Mouse (Mus musculus) cerebellum, adult 11 months (tissue): Measurements from ENCODE around the gene L3mbtl3.

Experiments
- DNase-seq: peaks from one replicate; pipeline ENCODE4 v3.0.0; 2022

The L3mbtl3 gene

GRCm38 (mm10) chr10:26232071-26232653, 143.6 kb downstream of the L3mbtl3 start:
- no peak for DNase-seq

DNA sequence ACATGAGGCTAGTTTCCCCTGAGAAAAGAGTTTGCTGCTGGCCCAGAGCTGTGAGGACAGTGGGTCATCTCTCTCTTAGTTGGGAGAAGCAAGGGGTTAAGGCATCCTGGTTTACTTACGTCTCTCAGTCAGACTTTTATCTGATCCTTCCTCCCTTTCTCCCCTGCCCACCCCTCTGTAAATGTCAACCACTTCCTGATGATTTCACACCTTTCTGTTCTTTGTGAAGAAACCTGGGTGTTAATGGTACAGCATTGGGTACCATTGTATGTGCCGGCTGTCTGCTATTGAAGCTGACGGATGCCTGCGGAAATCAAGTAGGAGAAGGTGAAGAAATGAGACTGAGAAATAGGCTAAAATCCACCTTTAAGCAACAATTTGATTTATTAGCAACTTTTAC, 146.3 kb downstream of the L3mbtl3 start, which contains the start of gene Samd3:
TSS of gene Samd3 (plus strand) at position 220 of the 400 bp plus-strand sequence.
- no peak for DNase-seq

DNA sequence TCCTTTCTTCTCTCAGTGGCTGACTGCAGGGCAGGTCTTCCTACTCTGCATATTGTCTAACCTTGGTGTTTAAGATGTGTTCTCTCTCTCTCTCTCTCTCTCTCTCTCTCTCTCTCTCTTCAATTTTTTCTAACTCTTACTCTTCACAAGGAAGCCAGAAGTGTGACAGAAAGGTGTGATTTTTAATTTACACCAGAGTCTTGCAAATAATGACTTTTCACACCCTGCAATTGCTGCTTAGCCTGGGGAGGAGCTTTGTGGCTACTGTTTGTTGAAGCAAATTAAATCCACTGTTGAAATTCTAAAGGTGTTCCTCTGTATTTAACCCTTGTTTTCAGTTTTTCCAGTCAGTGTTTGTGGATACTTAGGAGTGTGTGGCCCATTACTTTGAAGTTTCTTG, 147.6 kb downstream of the L3mbtl3 start:
- no peak for DNase-seq

- DNase-seq, result no peak
Measured at GRCm38 (mm10) chr10:26226734-26227133, 149.0 kb downstream of the L3mbtl3 start.

DNA sequence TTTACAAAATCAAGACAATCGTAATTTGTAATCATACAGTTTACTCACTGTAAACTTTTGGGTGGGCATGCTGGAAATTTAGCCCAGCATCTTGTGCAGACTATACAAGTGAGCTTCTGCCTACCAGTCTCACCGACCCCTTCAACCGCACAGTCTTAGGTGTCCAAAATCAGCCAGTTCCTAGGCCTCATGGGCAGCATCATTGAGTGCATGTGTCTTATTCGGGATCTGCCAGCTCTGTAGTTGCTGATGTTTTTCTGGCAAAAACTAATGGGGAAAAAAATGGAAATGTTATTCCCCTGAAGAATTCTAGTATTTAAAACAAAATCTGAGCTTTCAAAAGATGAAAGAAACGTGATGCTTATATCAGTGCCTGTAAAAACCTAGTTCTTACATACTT, 149.5 kb downstream of the L3mbtl3 start:
- no peak for DNase-seq
